Mouse (Mus musculus): ENCODE measurements around the gene Tmem14c. TPM values are rescaled to one million over a fixed set of nuclear protein-coding genes. Genes with fewer than 3 reads are reported as not detected.

The Tmem14c gene
- polyA plus RNA-seq, 1 experiment, result 132 TPM

Other genes starting within 250 kb of the Tmem14c start
- 5.5 and 7.1 TPM in 2 replicates for gene Gcnt2, start 156.5 kb upstream of the Tmem14c start, polyA plus RNA-seq (2012; rRNA removed)
- gene Pak1ip1, start 15.3 kb upstream of the Tmem14c start, polyA plus RNA-seq (2012; rRNA removed), result 33.4 and 37.2 TPM in 2 replicates
- gene Mak, start 63.4 kb downstream of the Tmem14c start, polyA plus RNA-seq (2012; rRNA removed), result 0.01 TPM in 1 of 2 replicates, not detected in the other
- not detected in 2 replicates for gene Gcm2, start 94.7 kb downstream of the Tmem14c start, polyA plus RNA-seq (2012; rRNA removed)
- not detected in 2 replicates for gene Sycp2l, start 98.0 kb downstream of the Tmem14c start, polyA plus RNA-seq (2012; rRNA removed)
- gene Elovl2, start 204.1 kb downstream of the Tmem14c start, polyA plus RNA-seq (2012; rRNA removed), result 0.07 and 0.09 TPM in 2 replicates
- gene Smim13, start 233.6 kb downstream of the Tmem14c start, polyA plus RNA-seq (2012; rRNA removed), result 2.7 and 3.0 TPM in 2 replicates